Mouse (Mus musculus): ENCODE measurements around the gene Sbno1. TPM values are rescaled to one million over a fixed set of nuclear protein-coding genes. Genes with fewer than 3 reads are reported as not detected.
A peak's percentile ranks its signal among the peaks of the same experiment; 100 is the strongest.

Gene Sbno1
- total RNA-seq, 4 experiments from 2014 or later, result 41.8 to 53.6 (median 48.2) TPM

- DNase-seq (ENCODE audit: low spot score in 2 of 2), result peak; percentile 41 to 63
These were observed 19.1 kb upstream of the Sbno1 start for GRCm38 (mm10) chr5:124444661-124445561.

- no peak for DNase-seq (ENCODE audit: low spot score in 2 of 2)
These were observed 18.4 kb upstream of the Sbno1 start for GRCm38 (mm10) chr5:124444208-124444607.

GRCm38 (mm10) chr5:124442628-124443027 lies 16.8 kb upstream of the Sbno1 start:
- no peak for DNase-seq (ENCODE audit: low spot score in 2 of 2)

- peak; percentile 63 to 67 for DNase-seq (ENCODE audit: low spot score in 2 of 2)
These were observed 14.4 kb upstream of the Sbno1 start for GRCm38 (mm10) chr5:124440094-124440701.

GRCm38 (mm10) chr5:124439447-124440093 lies 13.8 kb upstream of the Sbno1 start, which contains the start of gene Kmt5a:
Kmt5a (plus strand) TSS chr5:124439930.
- peak; percentile 93 to 95 for DNase-seq (ENCODE audit: low spot score in 2 of 2)

- no peak for DNase-seq (ENCODE audit: low spot score in 2 of 2)
These were observed 12.9 kb upstream of the Sbno1 start for GRCm38 (mm10) chr5:124438746-124439145.

- DNase-seq (ENCODE audit: low spot score in 2 of 2), result no peak
These were observed 12.4 kb upstream of the Sbno1 start for GRCm38 (mm10) chr5:124438229-124438628.

- no peak for DNase-seq (ENCODE audit: low spot score in 2 of 2)
These were observed 7.2 kb upstream of the Sbno1 start for GRCm38 (mm10) chr5:124433048-124433447.

- peak; percentile 67 to 75 for DNase-seq (ENCODE audit: low spot score in 2 of 2)
These were observed 6.7 kb upstream of the Sbno1 start for GRCm38 (mm10) chr5:124432398-124433012.

- DNase-seq (ENCODE audit: low spot score in 2 of 2), result no peak
These were observed 772 bp upstream of the Sbno1 start for GRCm38 (mm10) chr5:124426475-124427071.

- no peak for DNase-seq (ENCODE audit: low spot score in 2 of 2)
These were observed 934 bp downstream of the Sbno1 start for GRCm38 (mm10) chr5:124424723-124425411.

- no peak for DNase-seq (ENCODE audit: low spot score in 2 of 2)
These were observed 1.5 kb downstream of the Sbno1 start for GRCm38 (mm10) chr5:124424200-124424722.

GRCm38 (mm10) chr5:124421786-124422185 lies 4.0 kb downstream of the Sbno1 start:
- DNase-seq (ENCODE audit: low spot score in 2 of 2), result no peak

GRCm38 (mm10) chr5:124418903-124419302 lies 6.9 kb downstream of the Sbno1 start:
- no peak for DNase-seq (ENCODE audit: low spot score in 2 of 2)

- no peak for DNase-seq (ENCODE audit: low spot score in 2 of 2)
These were observed 13.6 kb downstream of the Sbno1 start for GRCm38 (mm10) chr5:124412163-124412562.

- DNase-seq (ENCODE audit: low spot score in 2 of 2), result no peak
These were observed 15.0 kb downstream of the Sbno1 start for GRCm38 (mm10) chr5:124410808-124411207.

- DNase-seq (ENCODE audit: low spot score in 2 of 2), result no peak
These were observed 32.1 kb downstream of the Sbno1 start for GRCm38 (mm10) chr5:124393726-124394125.

- DNase-seq (ENCODE audit: low spot score in 2 of 2), result no peak
These were observed 33.4 kb downstream of the Sbno1 start for GRCm38 (mm10) chr5:124392412-124392811.

- no peak for DNase-seq (ENCODE audit: low spot score in 2 of 2)
These were observed 37.9 kb downstream of the Sbno1 start for GRCm38 (mm10) chr5:124387932-124388331.

- no peak for DNase-seq (ENCODE audit: low spot score in 2 of 2)
These were observed 45.7 kb downstream of the Sbno1 start for GRCm38 (mm10) chr5:124380121-124380520.
